In genomic region chr12:4016321-4016720, GRCm38 (mm10) we compare ENCODE assay signal across 12 mouse cellular contexts. TPM values are rescaled to one million over a fixed set of nuclear protein-coding genes. Genes with fewer than 3 reads are reported as not detected.
DNase-seq lines count a peak whose midpoint lies in the region; ATAC-seq lines count a peak whose summit lies in the region.
"Had no signal": no experiment of that assay in that cellular context is flagged by ENCODE, and none has a peak within 500 bp of the region (broad histone marks: within the 10 kb centered on the region; RNA-seq: fewer than 3 reads in every experiment).

No protein-coding gene starts in this region.

- no peak overlapping the region for H3K4me3 ChIP-seq in hindbrain, embryonic 13.5 days
- H3K4me3 ChIP-seq in hindbrain, embryonic 11.5 days (ENCODE audit: low read depth, low read length) = no peak overlapping the region
- H3K4me3 ChIP-seq in intestine, embryonic 15.5 days (replicated peaks) = no peak overlapping the region

- H3K27ac ChIP-seq in hindbrain, embryonic 13.5 days = peak overlapping the region; percentile 13
- no peak overlapping the region for H3K27ac ChIP-seq in hindbrain, embryonic 11.5 days (ENCODE audit: low read depth, low read length)
- no peak overlapping the region for H3K27ac ChIP-seq in intestine, embryonic 15.5 days

- peaks cover 4% of the 10 kb centered on the region; the same call in 1 of the 2 replicates for H3K36me3 ChIP-seq in hindbrain, embryonic 13.5 days
- no peaks in the 10 kb centered on the region for H3K36me3 ChIP-seq in hindbrain, embryonic 11.5 days (ENCODE audit: control insufficient read depth, insufficient read depth, low read length)
- H3K36me3 ChIP-seq in intestine, embryonic 15.5 days = no peaks in the 10 kb centered on the region

- H3K4me1 ChIP-seq in hindbrain, embryonic 13.5 days (replicated peaks) = peaks cover 30% of the 10 kb centered on the region
- 0 out of 2 replicates have a peak, but pooled peaks cover 2% of the 10 kb centered on the region for H3K4me1 ChIP-seq in hindbrain, embryonic 11.5 days (replicated peaks; ENCODE audit: control insufficient read depth, insufficient read depth, low read length)
- H3K4me1 ChIP-seq in intestine, embryonic 15.5 days (replicated peaks) = no peaks in the 10 kb centered on the region

- no peak for ATAC-seq in hindbrain, embryonic 13.5 days (ENCODE audit: low FRiP score)
- no peak for ATAC-seq in hindbrain, embryonic 11.5 days (ENCODE audit: low FRiP score)
- ATAC-seq in intestine, embryonic 15.5 days = no peak
- ATAC-seq: midbrain, embryonic 16.5 days had no signal

- no peaks in the 10 kb centered on the region for H3K9me3 ChIP-seq in hindbrain, embryonic 13.5 days
- no peaks in the 10 kb centered on the region for H3K9me3 ChIP-seq in hindbrain, embryonic 11.5 days (ENCODE audit: control insufficient read depth, low read length)
- no peaks in the 10 kb centered on the region for H3K9me3 ChIP-seq in intestine, embryonic 15.5 days

- H3K9ac ChIP-seq in hindbrain, embryonic 13.5 days = no peak overlapping the region
- no peak overlapping the region for H3K9ac ChIP-seq in hindbrain, embryonic 11.5 days (ENCODE audit: low read depth, low read length)
- H3K9ac ChIP-seq in intestine, embryonic 15.5 days = no peak overlapping the region

- H3K27me3 ChIP-seq in hindbrain, embryonic 13.5 days = no peaks in the 10 kb centered on the region
- H3K27me3 ChIP-seq in hindbrain, embryonic 11.5 days (ENCODE audit: control insufficient read depth, insufficient read depth, low read length) = no peaks in the 10 kb centered on the region
- H3K27me3 ChIP-seq in intestine, embryonic 15.5 days (replicated peaks) = no peaks in the 10 kb centered on the region

- WGBS in hindbrain, embryonic 13.5 days = 46% methylated on average over 7 of the region's 7 CpGs
- 69% methylated on average over 7 of the region's 7 CpGs for WGBS in hindbrain, embryonic 11.5 days
- WGBS in intestine, embryonic 15.5 days = 46% methylated on average over 7 of the region's 7 CpGs

- DNase-seq in cerebellum, adult 8-10 months = peak; percentile 50
- DNase-seq in cerebellum, postnatal 4 days (ENCODE audit: low spot score in 2 of 2) = no peak
- no peak for DNase-seq in hindbrain, embryonic 11.5 days (ENCODE audit: low spot score)
- peak; percentile 47 for DNase-seq in retina, embryonic 14.5 days (ENCODE audit: low spot score)
- DNase-seq in retina, postnatal 1 day = no peak
- no peak for DNase-seq in lung, postnatal 10 days
- DNase-seq: adrenal gland, adult 8-10 months; kidney, adult 18-20 months; thymus, adult 18-20 months had no signal

- no peak overlapping the region for H3K4me2 ChIP-seq in hindbrain, embryonic 13.5 days
- H3K4me2 ChIP-seq in hindbrain, embryonic 11.5 days (replicated peaks; ENCODE audit: low read depth, low read length) = no peak overlapping the region
- no peak overlapping the region for H3K4me2 ChIP-seq in intestine, embryonic 15.5 days (replicated peaks)

RNA-seq across cellular contexts. Expression of gene Efr3b, which starts 22.4 kb away (rescaled TPM):
- polyA plus RNA-seq in hindbrain, embryonic 13.5 days (2015; fragmentation: Nextera tagmentation; extraction: Ambion mirVana) = 36.2 and 38.2 TPM in 2 replicates
- 11.2 and 14.5 TPM in 2 replicates for polyA plus RNA-seq in hindbrain, embryonic 11.5 days (2014; fragmentation: Nextera tagmentation; extraction: Ambion mirVana)
- 3.0 and 3.2 TPM in 2 replicates for polyA plus RNA-seq in intestine, embryonic 15.5 days (2015; fragmentation: Nextera tagmentation; extraction: Ambion mirVana)

Comparison
In these comparisons a context has a peak if more than half of its experiments do, and no peak if none do; other contexts are left out.
1. DNase-seq: peak in cerebellum, adult 8-10 months (single experiment) and retina, embryonic 14.5 days (single experiment); none in cerebellum, postnatal 4 days (0 of 2), hindbrain, embryonic 11.5 days (single experiment), retina, postnatal 1 day (single experiment) and lung, postnatal 10 days (single experiment).